7 mouse cellular contexts compared by ENCODE assay signal in genomic region chr8:94532873-94533671, GRCm38 (mm10). TPM values are rescaled to one million over a fixed set of nuclear protein-coding genes. Genes with fewer than 3 reads are reported as not detected.
DNase-seq lines count a peak whose midpoint lies in the region; ATAC-seq lines count a peak whose summit lies in the region.

Gene Cpne2, plus strand, starts transcription at chr8:94532990.

- H3K27ac ChIP-seq in intestine, embryonic 14.5 days (ENCODE audit: low read depth), result no peak within 1 kb of the TSS

- intact Hi-C loops in left cerebral cortex, postnatal 36 days (cut with DNase I), result loop anchor here (2.0 to 5.0 kb wide), 2 partner anchors 42 to 169 kb away; no protein-coding TSS in a partner anchor

- H3K27me3 ChIP-seq in intestine, embryonic 14.5 days (replicated peaks; ENCODE audit: control insufficient read depth, insufficient read depth, low read length), result peaks cover 26% of the 10 kb centered on the region

- peak within 1 kb of the TSS; percentile 68 for H3K4me3 ChIP-seq in intestine, embryonic 14.5 days (ENCODE audit: low read depth, low read length)

- DNase-seq in embryo, embryonic 11 days, result peak; percentile 80
- peak; percentile 58 to 72 for DNase-seq in gastrocnemius, postnatal 4 days (ENCODE audit: low spot score in 2 of 2)
- DNase-seq in intestine, embryonic 14.5 days (ENCODE audit: low spot score), result peak; percentile 77
- peak; percentile 36 to 49 for DNase-seq in left cerebral cortex, postnatal 36 days (ENCODE audit: low spot score in 2 of 2)
- DNase-seq in skeletal muscle tissue, adult 2 months (ENCODE audit: low read depth, low spot score), result peak; percentile 45

- no peaks in the 10 kb centered on the region for H3K36me3 ChIP-seq in intestine, embryonic 14.5 days (ENCODE audit: control insufficient read depth, insufficient read depth, low read length)

- no peaks in the 10 kb centered on the region for H3K9me3 ChIP-seq in intestine, embryonic 14.5 days (ENCODE audit: control insufficient read depth, low read length)

- H3K4me2 ChIP-seq in intestine, embryonic 14.5 days (ENCODE audit: low read length), result peak within 1 kb of the TSS; percentile 87

- peak within 1 kb of the TSS; percentile 66 for H3K9ac ChIP-seq in intestine, embryonic 14.5 days (ENCODE audit: low read length)

- under 1% methylated on average over 78 of the region's 81 CpGs for WGBS in intestine, embryonic 14.5 days

- H3K4me1 ChIP-seq in intestine, embryonic 14.5 days (replicated peaks; ENCODE audit: control insufficient read depth, insufficient read depth, low read length), result 0 out of 2 replicates have a peak, but pooled peaks cover 3% of the 10 kb centered on the region

- ATAC-seq in activated CD4-positive, CD25-positive, alpha-beta regulatory T cell, adult 4 months, result peak; percentile 89
- peak; percentile 86 for ATAC-seq in intestine, embryonic 14.5 days (replicated peaks; ENCODE audit: low FRiP score, low TSS enrichment, low read depth)
- ATAC-seq in megakaryocyte-erythroid progenitor cell, adult 5-6 weeks (replicated peaks; ENCODE audit: low FRiP score, low TSS enrichment, poor library complexity, severe bottlenecking), result peak; percentile 41

RNA-seq across cellular contexts. Expression of gene Cpne2, which starts in this region (rescaled TPM):
- polyA plus RNA-seq in activated CD4-positive, CD25-positive, alpha-beta regulatory T cell, adult 4 months (2017; shearing (Covaris generic)), result 1 to 10 TPM in 1 of 2 experiments, under 1 TPM in 1; 0.79 to 1.7 TPM
- 10 to 100 TPM; 20.1 to 27.0 TPM for total RNA-seq in gastrocnemius, postnatal 4 days (2021)
- polyA plus RNA-seq in intestine, embryonic 14.5 days (2014; fragmentation: Nextera tagmentation; extraction: Ambion mirVana), result 9.8 and 10.2 TPM in 2 replicates
- 10 to 100 TPM; 18.0 to 24.7 TPM for total RNA-seq in left cerebral cortex, postnatal 36 days (2021)
- 111 and 116 TPM in 2 replicates for total RNA-seq in megakaryocyte-erythroid progenitor cell, adult 5-6 weeks (2014; fragmentation: Nextera tagmentation)
- total RNA-seq in megakaryocyte-erythroid progenitor cell, adult 5-6 weeks (2017), result 78.7 and 81.7 TPM in 2 replicates
